Mouse (Mus musculus) thymus, postnatal 14 days (tissue): ENCODE measurements at regions not wholly inside any gene's neighbourhood (a gene's known extent, or its start where the extent isn't known, plus 50 kb on each side); places are given as distances from the start of the nearest gene placed in this dataset.

ENCODE experiments used
- DNase-seq: peaks from one replicate; pipeline ENCODE4 v3.0.0; 2021

- DNase-seq: no peak
These were observed 61.6 kb upstream of the Avpr1a start for GRCm38 (mm10) chr10:122386748-122387147.

GRCm38 (mm10) chr10:122379661-122380344 lies 68.5 kb upstream of the Avpr1a start:
- DNase-seq: no peak

- DNase-seq: no peak
These were observed 105.0 kb upstream of the Avpr1a start for GRCm38 (mm10) chr10:122343291-122343690.

- no peak for DNase-seq
These were observed 105.9 kb upstream of the Avpr1a start for GRCm38 (mm10) chr10:122342356-122342755.

GRCm38 (mm10) chr10:122326851-122327250 lies 121.4 kb upstream of the Avpr1a start:
- DNase-seq: no peak

- DNase-seq: no peak
These were observed 129.4 kb upstream of the Avpr1a start for GRCm38 (mm10) chr10:122318886-122319285.

- no peak for DNase-seq
These were observed 137.6 kb upstream of the Avpr1a start for GRCm38 (mm10) chr10:122310646-122311193.

- no peak for DNase-seq
These were observed 139.6 kb upstream of the Avpr1a start for GRCm38 (mm10) chr10:122308691-122309090.

GRCm38 (mm10) chr10:122302259-122302658 lies 146.0 kb upstream of the Avpr1a start:
- no peak for DNase-seq

GRCm38 (mm10) chr10:122295921-122296425 lies 152.3 kb upstream of the Avpr1a start:
- no peak for DNase-seq

- DNase-seq: no peak
These were observed 156.7 kb upstream of the Avpr1a start for GRCm38 (mm10) chr10:122291611-122292010.

GRCm38 (mm10) chr10:122291091-122291490 lies 157.2 kb upstream of the Avpr1a start:
- DNase-seq: no peak

- no peak for DNase-seq
These were observed 173.4 kb upstream of the Avpr1a start for GRCm38 (mm10) chr10:122274885-122275284.

GRCm38 (mm10) chr10:122274181-122274580 lies 174.1 kb upstream of the Avpr1a start:
- DNase-seq: no peak

- DNase-seq: no peak
These were observed 166.9 kb upstream of the Rxylt1 start for GRCm38 (mm10) chr10:122264070-122264469.

- DNase-seq: no peak
These were observed 162.2 kb upstream of the Rxylt1 start for GRCm38 (mm10) chr10:122259354-122259753.

- no peak for DNase-seq
These were observed 161.5 kb upstream of the Rxylt1 start for GRCm38 (mm10) chr10:122258711-122259110.

- no peak for DNase-seq
These were observed 134.6 kb upstream of the Rxylt1 start for GRCm38 (mm10) chr10:122231818-122232217.

- DNase-seq: no peak
These were observed 133.6 kb upstream of the Rxylt1 start for GRCm38 (mm10) chr10:122230746-122231145.

GRCm38 (mm10) chr10:122225679-122226078 lies 128.5 kb upstream of the Rxylt1 start:
- DNase-seq: no peak

- no peak for DNase-seq
These were observed 125.9 kb upstream of the Rxylt1 start for GRCm38 (mm10) chr10:122223076-122223475.

- DNase-seq: no peak
These were observed 120.4 kb upstream of the Rxylt1 start for GRCm38 (mm10) chr10:122217594-122217993.

- DNase-seq: peak; percentile 38
These were observed 102.6 kb upstream of the Rxylt1 start for GRCm38 (mm10) chr10:122199791-122200190.

GRCm38 (mm10) chr10:122197703-122198102 lies 100.5 kb upstream of the Rxylt1 start:
- no peak for DNase-seq

- no peak for DNase-seq
These were observed 97.0 kb upstream of the Rxylt1 start for GRCm38 (mm10) chr10:122194139-122194538.
